Mouse (Mus musculus): ENCODE measurements around the gene Awat1.

Awat1 gene

GRCm38 (mm10) chrX:100571951-100572350, at the start of gene Awat1:
Gene Awat1 (plus strand): TSS chrX:100572251.
- DNase-seq (ENCODE audit: extremely low read depth, low read depth), result no peak

GRCm38 (mm10) chrX:100524471-100524870, 47.6 kb upstream of the Awat1 start, which contains the start of gene Dgat2l6:
Gene Dgat2l6 (plus strand): TSS chrX:100524838.
- no peak for DNase-seq (ENCODE audit: extremely low read depth, low read depth)

GRCm38 (mm10) chrX:100556026-100556425, 16.0 kb upstream of the Awat1 start:
- DNase-seq (ENCODE audit: extremely low read depth, low read depth), result no peak

GRCm38 (mm10) chrX:100565696-100566095, 6.4 kb upstream of the Awat1 start:
- DNase-seq (ENCODE audit: extremely low read depth, low read depth), result no peak

GRCm38 (mm10) chrX:100594791-100595190, 22.7 kb downstream of the Awat1 start, which contains the start of gene P2ry4:
Gene P2ry4 (minus strand): TSS chrX:100594869.
- no peak for DNase-seq (ENCODE audit: extremely low read depth, low read depth)

- DNase-seq (ENCODE audit: extremely low read depth, low read depth), result no peak
These were observed 25.4 kb downstream of the Awat1 start for GRCm38 (mm10) chrX:100597439-100597838.

- no peak for DNase-seq (ENCODE audit: extremely low read depth, low read depth)
These were observed 27.7 kb downstream of the Awat1 start for GRCm38 (mm10) chrX:100599755-100600154.

GRCm38 (mm10) chrX:100605314-100605713, 33.3 kb downstream of the Awat1 start, which contains the start of gene Arr3:
Gene Arr3 (plus strand): TSS chrX:100605497.
- DNase-seq (ENCODE audit: extremely low read depth, low read depth), result no peak

GRCm38 (mm10) chrX:100618488-100618887, 46.4 kb downstream of the Awat1 start:
- DNase-seq (ENCODE audit: extremely low read depth, low read depth), result no peak

- no peak for DNase-seq (ENCODE audit: extremely low read depth, low read depth)
These were observed 49.3 kb downstream of the Awat1 start for GRCm38 (mm10) chrX:100621366-100621765.

- DNase-seq (ENCODE audit: extremely low read depth, low read depth), result no peak
These were observed 52.2 kb downstream of the Awat1 start for GRCm38 (mm10) chrX:100624242-100624641.

GRCm38 (mm10) chrX:100625146-100625545, 53.1 kb downstream of the Awat1 start:
- DNase-seq (ENCODE audit: extremely low read depth, low read depth), result no peak

GRCm38 (mm10) chrX:100625546-100625801, 53.4 kb downstream of the Awat1 start, which contains the start of gene Kif4:
Gene Kif4 (plus strand): TSS chrX:100625737.
- no peak for DNase-seq (ENCODE audit: extremely low read depth, low read depth)

- DNase-seq (ENCODE audit: extremely low read depth, low read depth), result peak; percentile 95
These were observed 54.0 kb downstream of the Awat1 start, which contains the start of gene Pdzd11 for GRCm38 (mm10) chrX:100625802-100626793. Gene Pdzd11 (minus strand): TSS chrX:100626568.
